Mouse (Mus musculus) hindbrain, embryonic 12.5 days (tissue): ENCODE results near the gene Cul4a. TPM values are rescaled to one million over a fixed set of nuclear protein-coding genes. Genes with fewer than 3 reads are reported as not detected.

Source experiments
- ATAC-seq: fragments of 200-750 bp; cut with Nextera tagmentation; 2 replicates; pipeline ENCODE4 v1.8.0; 2017; ENCODE audit warnings: moderate TSS enrichment; ENCODE audit not compliant: low FRiP score
- H3K27ac ChIP-seq: fragments of 300-500 bp; sonication (generic); 2 replicates; pipeline ENCODE4 v1.5.1; 2016; ENCODE audit warnings: mild to moderate bottlenecking
- H3K27me3 ChIP-seq: fragments of 300-500 bp; sonication (generic); 2 replicates; pipeline ENCODE4 v1.6.1; 2016; ENCODE audit warnings: mild to moderate bottlenecking
- H3K36me3 ChIP-seq: fragments of 300-500 bp; sonication (generic); 2 replicates; pipeline ENCODE4 v1.6.1; 2016; ENCODE audit warnings: mild to moderate bottlenecking
- H3K4me1 ChIP-seq: fragments of 300-500 bp; sonication (generic); 2 replicates; pipeline ENCODE4 v1.6.1; 2016
- H3K4me2 ChIP-seq: fragments of 300-500 bp; sonication (generic); replicated peaks from 2 replicates; pipeline ENCODE4 v1.6.1; 2016; ENCODE audit warnings: mild to moderate bottlenecking
- H3K4me3 ChIP-seq: fragments of 300-500 bp; sonication (generic); 2 replicates; pipeline ENCODE4 v1.5.1; 2016; ENCODE audit warnings: mild to moderate bottlenecking
- H3K9ac ChIP-seq: fragments of 300-500 bp; sonication (generic); 2 replicates; pipeline ENCODE4 v1.6.1; 2016; ENCODE audit warnings: mild to moderate bottlenecking, moderate library complexity
- H3K9me3 ChIP-seq: fragments of 300-500 bp; sonication (generic); replicated peaks from 2 replicates; pipeline ENCODE4 v1.6.1; 2016; ENCODE audit warnings: mild to moderate bottlenecking
- whole genome bisulfite sequencing: fragments of 180-500 bp; shearing (Covaris S2); methylation state at CpG from one replicate; pipeline ENCODE4 v1.1.7; 2016; 5-methylcytosine and 5-hydroxymethylcytosine counted together
- polyA plus RNA-seq: library from polyadenylated mRNA; unstranded; fragments of >200 nt; fragmentation: Nextera tagmentation; extraction: Ambion mirVana; gene quantifications from 2 replicates; pipeline ENCODE4 v1.2.1, GENCODE M21; 2016

Cul4a gene
- polyA plus RNA-seq, 1 experiment from 2014 or later: 92.1 TPM

- H3K9me3 ChIP-seq: no peaks in the 10 kb centered on the region
- H3K27ac ChIP-seq: no peak overlapping the region
- no peaks in the 10 kb centered on the region for H3K27me3 ChIP-seq
- peaks cover 18% of the 10 kb centered on the region for H3K4me1 ChIP-seq
- H3K4me3 ChIP-seq: no peak overlapping the region
- no peak for ATAC-seq
- H3K9ac ChIP-seq: no peak overlapping the region
- WGBS: 89% methylated on average over 5 of the region's 5 CpGs
- no peak overlapping the region for H3K4me2 ChIP-seq
- peaks cover 22% of the 10 kb centered on the region for H3K36me3 ChIP-seq
These were observed 58.9 kb downstream of the Cul4a start for GRCm38 (mm10) chr8:13164361-13164760.

GRCm38 (mm10) chr8:13170510-13170909 lies 65.1 kb downstream of the Cul4a start:
- H3K36me3 ChIP-seq: peaks cover 81% of the 10 kb centered on the region
- H3K9me3 ChIP-seq: no peaks in the 10 kb centered on the region
- H3K9ac ChIP-seq: no peak overlapping the region
- 95% methylated on average over 1 of the region's 1 CpGs for WGBS
- no peak overlapping the region for H3K27ac ChIP-seq
- no peaks in the 10 kb centered on the region for H3K4me1 ChIP-seq
- no peak overlapping the region for H3K4me3 ChIP-seq
- no peak overlapping the region for H3K4me2 ChIP-seq
- ATAC-seq: no peak
- H3K27me3 ChIP-seq: no peaks in the 10 kb centered on the region

- Histone ChIP-seq H3K4me2 (no peak overlapping the region), H3K9ac (no peak overlapping the region), H3K27ac (no peak overlapping the region), H3K4me1 (no peaks in the 10 kb centered on the region), H3K9me3 (no peaks in the 10 kb centered on the region), H3K4me3 (no peak overlapping the region), H3K27me3 (no peaks in the 10 kb centered on the region), H3K36me3 (peaks cover 91% of the 10 kb centered on the region)
- 89% methylated on average over 4 of the region's 4 CpGs for WGBS
- ATAC-seq: no peak
These were observed 68.9 kb downstream of the Cul4a start for GRCm38 (mm10) chr8:13174305-13174704.

- ATAC-seq: no peak
- Histone ChIP-seq H3K4me1 (no peaks in the 10 kb centered on the region), H3K9me3 (no peaks in the 10 kb centered on the region), H3K4me3 (no peak overlapping the region), H3K27me3 (no peaks in the 10 kb centered on the region), H3K36me3 (peaks cover 86% of the 10 kb centered on the region), H3K9ac (no peak overlapping the region), H3K27ac (no peak overlapping the region), H3K4me2 (no peak overlapping the region)
- 89% methylated on average over 4 of the region's 4 CpGs for WGBS
These were observed 69.4 kb downstream of the Cul4a start for GRCm38 (mm10) chr8:13174811-13175210.

GRCm38 (mm10) chr8:13175650-13176049 lies 70.2 kb downstream of the Cul4a start:
- Histone ChIP-seq H3K36me3 (peaks cover 78% of the 10 kb centered on the region), H3K9me3 (no peaks in the 10 kb centered on the region), H3K4me1 (no peaks in the 10 kb centered on the region), H3K27me3 (no peaks in the 10 kb centered on the region), H3K27ac (no peak overlapping the region), H3K9ac (no peak overlapping the region), H3K4me2 (no peak overlapping the region), H3K4me3 (no peak overlapping the region)
- 96% methylated on average over 1 of the region's 1 CpGs for WGBS
- no peak for ATAC-seq

- no peaks in the 10 kb centered on the region for H3K9me3 ChIP-seq
- peaks cover 62% of the 10 kb centered on the region for H3K36me3 ChIP-seq
- no peak overlapping the region for H3K9ac ChIP-seq
- no peak overlapping the region for H3K4me2 ChIP-seq
- H3K4me3 ChIP-seq: no peak overlapping the region
- H3K27me3 ChIP-seq: no peaks in the 10 kb centered on the region
- H3K27ac ChIP-seq: no peak overlapping the region
- WGBS: 94% methylated on average over 7 of the region's 7 CpGs
- no peaks in the 10 kb centered on the region for H3K4me1 ChIP-seq
- no peak for ATAC-seq
These were observed 71.9 kb downstream of the Cul4a start for GRCm38 (mm10) chr8:13177173-13177852.

GRCm38 (mm10) chr8:13178137-13178536 lies 72.7 kb downstream of the Cul4a start:
- Histone ChIP-seq H3K27me3 (no peaks in the 10 kb centered on the region), H3K9me3 (no peaks in the 10 kb centered on the region), H3K4me2 (no peak overlapping the region), H3K4me3 (no peak overlapping the region), H3K36me3 (peaks cover 54% of the 10 kb centered on the region), H3K4me1 (no peaks in the 10 kb centered on the region), H3K9ac (no peak overlapping the region), H3K27ac (no peak overlapping the region)
- 96% methylated on average over 5 of the region's 5 CpGs for WGBS
- no peak for ATAC-seq

GRCm38 (mm10) chr8:13179482-13179881 lies 74.1 kb downstream of the Cul4a start:
- H3K9me3 ChIP-seq: no peaks in the 10 kb centered on the region
- WGBS: 83% methylated on average over 6 of the region's 6 CpGs

GRCm38 (mm10) chr8:13179948-13180347 lies 74.5 kb downstream of the Cul4a start:
- no peaks in the 10 kb centered on the region for H3K27me3 ChIP-seq
- ATAC-seq: no peak
- H3K36me3 ChIP-seq: peaks cover 42% of the 10 kb centered on the region
- H3K4me3 ChIP-seq: no peak overlapping the region
- no peak overlapping the region for H3K27ac ChIP-seq
- H3K9me3 ChIP-seq: no peaks in the 10 kb centered on the region
- no peak overlapping the region for H3K9ac ChIP-seq
- no peaks in the 10 kb centered on the region for H3K4me1 ChIP-seq
- no peak overlapping the region for H3K4me2 ChIP-seq
- 79% methylated on average over 7 of the region's 7 CpGs for WGBS

More at GRCm38 (mm10) chr8:13179482-13179881, 74.1 kb downstream of the Cul4a start:
- Histone ChIP-seq H3K9ac (no peak overlapping the region), H3K4me3 (no peak overlapping the region), H3K27me3 (no peaks in the 10 kb centered on the region), H3K36me3 (peaks cover 44% of the 10 kb centered on the region), H3K4me2 (no peak overlapping the region), H3K27ac (no peak overlapping the region), H3K4me1 (no peaks in the 10 kb centered on the region)
- no peak for ATAC-seq

- H3K4me1 ChIP-seq: no peaks in the 10 kb centered on the region
- 87% methylated on average over 9 of the region's 9 CpGs for WGBS
- H3K4me3 ChIP-seq: no peak overlapping the region
- peaks cover 37% of the 10 kb centered on the region for H3K36me3 ChIP-seq
- H3K4me2 ChIP-seq: no peak overlapping the region
- no peak overlapping the region for H3K27ac ChIP-seq
- no peaks in the 10 kb centered on the region for H3K27me3 ChIP-seq
- ATAC-seq: no peak
- no peaks in the 10 kb centered on the region for H3K9me3 ChIP-seq
- no peak overlapping the region for H3K9ac ChIP-seq
These were observed 75.0 kb downstream of the Cul4a start for GRCm38 (mm10) chr8:13180408-13180807.

GRCm38 (mm10) chr8:13180911-13181690 lies 75.7 kb downstream of the Cul4a start:
- Histone ChIP-seq H3K9ac (no peak overlapping the region), H3K27ac (no peak overlapping the region), H3K36me3 (peaks cover 33% of the 10 kb centered on the region), H3K4me3 (no peak overlapping the region), H3K27me3 (no peaks in the 10 kb centered on the region), H3K4me2 (no peak overlapping the region), H3K4me1 (no peaks in the 10 kb centered on the region), H3K9me3 (no peaks in the 10 kb centered on the region)
- 78% methylated on average over 18 of the region's 18 CpGs for WGBS
- no peak for ATAC-seq

GRCm38 (mm10) chr8:13181691-13181976 lies 76.2 kb downstream of the Cul4a start:
- peaks cover 30% of the 10 kb centered on the region for H3K36me3 ChIP-seq
- no peak overlapping the region for H3K27ac ChIP-seq
- 51% methylated on average over 2 of the region's 2 CpGs for WGBS
- H3K4me3 ChIP-seq: no peak overlapping the region
- no peak overlapping the region for H3K9ac ChIP-seq
- H3K4me2 ChIP-seq: no peak overlapping the region
- ATAC-seq: no peak
- no peaks in the 10 kb centered on the region for H3K27me3 ChIP-seq
- no peaks in the 10 kb centered on the region for H3K9me3 ChIP-seq
- H3K4me1 ChIP-seq: no peaks in the 10 kb centered on the region

- no peak for ATAC-seq
- Histone ChIP-seq H3K27me3 (no peaks in the 10 kb centered on the region), H3K9ac (no peak overlapping the region), H3K4me2 (no peak overlapping the region), H3K27ac (no peak overlapping the region), H3K36me3 (peaks cover 13% of the 10 kb centered on the region; the same call in 1 of the 2 replicates), H3K4me3 (no peak overlapping the region), H3K4me1 (no peaks in the 10 kb centered on the region), H3K9me3 (no peaks in the 10 kb centered on the region)
- WGBS: 82% methylated on average over 8 of the region's 8 CpGs
These were observed 81.4 kb downstream of the Cul4a start for GRCm38 (mm10) chr8:13186819-13187218.
